Mouse (Mus musculus): ENCODE measurements around the gene Atg4a-ps. TPM values are rescaled to one million over a fixed set of nuclear protein-coding genes. Genes with fewer than 3 reads are reported as not detected.

Atg4a-ps gene
- polyA plus RNA-seq, 1 experiment from 2014 or later, result 0.29 TPM

- H3K79me2 ChIP-seq (ENCODE audit: inconsistent target), result no peaks in the 10 kb centered on the region
- 76% methylated on average over 9 of the region's 9 CpGs for WGBS (ENCODE audit: missing documents)
Measured at GRCm38 (mm10) chr3:103612636-103613355, 33.1 kb downstream of the Atg4a-ps start.

GRCm38 (mm10) chr3:103610231-103610630 lies 35.6 kb downstream of the Atg4a-ps start:
- H3K79me2 ChIP-seq (ENCODE audit: inconsistent target), result no peaks in the 10 kb centered on the region

More at GRCm38 (mm10) chr3:103612636-103613355, 33.1 kb downstream of the Atg4a-ps start:
- Histone ChIP-seq H3K27ac (no peak overlapping the region), H3K36me3 (ENCODE audit: inconsistent target) (no peaks in the 10 kb centered on the region), H3K4me3 (ENCODE audit: inconsistent target) (no peak overlapping the region)

GRCm38 (mm10) chr3:103606660-103607595 lies 38.9 kb downstream of the Atg4a-ps start:
- Histone ChIP-seq H3K4me3 (ENCODE audit: inconsistent target) (no peak overlapping the region), H3K36me3 (ENCODE audit: inconsistent target) (no peaks in the 10 kb centered on the region), H3K27ac (no peak overlapping the region), H3K79me2 (ENCODE audit: inconsistent target) (no peaks in the 10 kb centered on the region)
- WGBS (ENCODE audit: missing documents), result 90% methylated on average over 13 of the region's 13 CpGs

More at GRCm38 (mm10) chr3:103610231-103610630, 35.6 kb downstream of the Atg4a-ps start:
- H3K4me3 ChIP-seq (ENCODE audit: inconsistent target), result no peak overlapping the region
- H3K36me3 ChIP-seq (ENCODE audit: inconsistent target), result no peaks in the 10 kb centered on the region
- 96% methylated on average over 5 of the region's 5 CpGs for WGBS (ENCODE audit: missing documents)
- H3K27ac ChIP-seq, result no peak overlapping the region

GRCm38 (mm10) chr3:103606045-103606597 lies 39.7 kb downstream of the Atg4a-ps start:
- H3K36me3 ChIP-seq (ENCODE audit: inconsistent target), result no peaks in the 10 kb centered on the region
- no peak overlapping the region for H3K4me3 ChIP-seq (ENCODE audit: inconsistent target)
- no peak overlapping the region for H3K27ac ChIP-seq
- H3K79me2 ChIP-seq (ENCODE audit: inconsistent target), result no peaks in the 10 kb centered on the region
- 97% methylated on average over 6 of the region's 6 CpGs for WGBS (ENCODE audit: missing documents)

- 100% methylated on average over 1 of the region's 1 CpGs for WGBS (ENCODE audit: missing documents)
- H3K4me3 ChIP-seq (ENCODE audit: inconsistent target), result no peak overlapping the region
- no peaks in the 10 kb centered on the region for H3K36me3 ChIP-seq (ENCODE audit: inconsistent target)
- H3K27ac ChIP-seq, result no peak overlapping the region
- H3K79me2 ChIP-seq (ENCODE audit: inconsistent target), result no peaks in the 10 kb centered on the region
Measured at GRCm38 (mm10) chr3:103601561-103601960, 44.3 kb downstream of the Atg4a-ps start.

DNA sequence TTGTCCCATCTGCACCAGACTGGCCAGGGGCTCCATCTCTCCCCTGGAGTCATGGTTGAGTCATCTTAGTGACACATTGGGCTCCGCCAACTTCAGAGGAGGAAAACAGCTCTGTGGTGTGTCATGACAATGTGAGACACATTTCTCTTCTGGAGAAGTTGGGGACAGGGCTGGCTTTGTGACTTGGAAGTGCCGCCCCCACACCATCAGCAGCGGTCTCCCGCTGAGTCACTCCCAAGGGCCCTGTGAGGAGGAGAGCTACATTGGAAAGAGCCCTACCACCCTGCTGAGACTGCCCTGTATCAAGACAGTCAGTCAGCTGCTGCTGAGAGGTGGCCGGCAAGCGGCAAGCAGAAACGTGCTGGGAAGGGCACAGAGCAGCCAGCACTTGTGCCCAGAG lies 44.9 kb downstream of the Atg4a-ps start:
- Histone ChIP-seq H3K36me3 (ENCODE audit: inconsistent target) (no peaks in the 10 kb centered on the region), H3K79me2 (ENCODE audit: inconsistent target) (no peaks in the 10 kb centered on the region), H3K4me3 (ENCODE audit: inconsistent target) (no peak overlapping the region), H3K27ac (no peak overlapping the region)
- WGBS (ENCODE audit: missing documents), result 71% methylated on average over 7 of the region's 7 CpGs

DNA sequence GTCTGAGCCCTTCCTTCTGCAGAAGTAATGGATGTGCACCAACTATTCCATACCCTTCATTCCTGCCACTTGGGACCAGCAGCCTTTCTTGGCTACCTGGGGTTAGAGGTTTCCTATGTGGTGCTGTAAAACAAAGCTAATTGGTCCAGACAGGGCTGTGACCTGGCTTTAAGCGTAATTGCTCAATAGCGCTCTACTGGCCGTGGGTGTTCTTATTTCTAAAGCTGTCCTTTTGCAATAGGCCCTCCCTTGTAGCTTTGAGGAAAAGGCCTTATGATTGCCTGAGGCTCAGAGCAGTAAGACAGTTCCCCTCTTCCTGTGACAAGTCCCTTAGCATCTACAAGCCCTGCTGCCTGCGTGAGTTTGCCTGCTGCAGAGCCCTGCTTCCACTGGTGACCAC lies 48.3 kb downstream of the Atg4a-ps start:
- H3K36me3 ChIP-seq (ENCODE audit: inconsistent target), result no peaks in the 10 kb centered on the region
- H3K4me3 ChIP-seq (ENCODE audit: inconsistent target), result no peak overlapping the region
- no peak overlapping the region for H3K27ac ChIP-seq
- no peaks in the 10 kb centered on the region for H3K79me2 ChIP-seq (ENCODE audit: inconsistent target)
- WGBS (ENCODE audit: missing documents), result 58% methylated on average over 4 of the region's 4 CpGs

DNA sequence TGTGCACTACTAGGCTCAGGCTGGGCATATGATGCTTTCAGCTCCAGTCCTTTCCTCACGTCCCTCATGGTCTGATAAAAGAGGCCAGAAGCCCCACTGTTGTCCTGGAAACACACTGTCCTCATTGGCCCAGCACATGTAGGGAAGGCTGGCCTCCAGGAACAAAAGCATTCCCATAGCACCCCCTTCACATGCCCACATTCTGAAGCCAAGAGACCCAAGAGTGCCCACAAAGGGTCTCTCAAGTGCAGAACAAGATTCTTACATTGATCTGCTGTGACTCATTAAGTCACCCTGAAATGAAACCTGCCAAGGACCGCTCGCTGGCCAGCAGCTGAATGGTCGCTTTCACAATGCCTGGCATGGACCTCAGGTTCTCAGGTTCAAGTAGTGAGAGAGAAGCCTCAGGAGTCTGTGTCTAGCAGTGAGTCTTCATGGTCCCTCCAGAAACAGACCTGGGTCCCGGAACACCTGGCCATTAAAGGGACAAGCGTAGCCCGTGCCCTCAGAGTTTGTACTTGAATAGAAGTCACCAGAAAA lies 50.5 kb downstream of the Atg4a-ps start:
- 95% methylated on average over 7 of the region's 7 CpGs for WGBS (ENCODE audit: missing documents)
- H3K4me3 ChIP-seq (ENCODE audit: inconsistent target), result no peak overlapping the region
- H3K79me2 ChIP-seq (ENCODE audit: inconsistent target), result no peaks in the 10 kb centered on the region
- no peak overlapping the region for H3K27ac ChIP-seq
- no peaks in the 10 kb centered on the region for H3K36me3 ChIP-seq (ENCODE audit: inconsistent target)

Other genes starting within 250 kb of the Atg4a-ps start
- not detected in 3 replicates for gene Syt6, start 70.8 kb downstream of the Atg4a-ps start, polyA plus RNA-seq (2018)
- gene Olfml3, start 91.9 kb upstream of the Atg4a-ps start, polyA plus RNA-seq (2018), result 0.04 to 0.85 TPM (median 0.12 TPM) in 3 replicates
- gene Gm10964, start 93.3 kb upstream of the Atg4a-ps start, polyA plus RNA-seq (2018), result not detected in 3 replicates
- 29.3 to 50.0 TPM (median 35.0 TPM) in 3 replicates for gene Hipk1, start 145.5 kb upstream of the Atg4a-ps start, polyA plus RNA-seq (2018)
- 4.8 to 7.4 TPM (median 5.8 TPM) in 3 replicates for gene Dclre1b, start 163.4 kb upstream of the Atg4a-ps start, polyA plus RNA-seq (2018)
- gene Ap4b1, start 163.5 kb upstream of the Atg4a-ps start, polyA plus RNA-seq (2018), result 5.2 to 11.4 TPM (median 9.4 TPM) in 3 replicates
- gene Gm43064, start 163.5 kb upstream of the Atg4a-ps start, polyA plus RNA-seq (2018), result 0.11 TPM in 1 of 3 replicates, not detected in the others
- gene Bcl2l15, start 186.5 kb upstream of the Atg4a-ps start, polyA plus RNA-seq (2018), result not detected in 3 replicates
- 18.6 to 55.2 TPM (median 22.4 TPM) in 3 replicates for gene Ptpn22, start 213.7 kb upstream of the Atg4a-ps start, polyA plus RNA-seq (2018)

Measured in macrophage (primary cell).